Mouse (Mus musculus) intestine, postnatal 0 days (tissue): ENCODE measurements around the gene F3. TPM values are rescaled to one million over a fixed set of nuclear protein-coding genes. Genes with fewer than 3 reads are reported as not detected.

Source experiments
- ATAC-seq: fragments of 200-750 bp; cut with Nextera tagmentation; 2 replicates; pipeline ENCODE4 v1.8.0; 2017; ENCODE audit warnings: mild to moderate bottlenecking, moderate TSS enrichment, moderate library complexity
- H3K27ac ChIP-seq: fragments of 300-500 bp; sonication (generic); 2 replicates; pipeline ENCODE4 v1.5.1; 2014; ENCODE audit warnings: mild to moderate bottlenecking, low read depth, low read length, moderate library complexity
- H3K27me3 ChIP-seq: fragments of 300-500 bp; sonication (generic); replicated peaks from 2 replicates; pipeline ENCODE4 v1.6.1; 2014; ENCODE audit warnings: low read length, mixed read lengths; ENCODE audit not compliant: control insufficient read depth, insufficient read depth
- H3K36me3 ChIP-seq: fragments of 300-500 bp; sonication (generic); 2 replicates; pipeline ENCODE4 v1.6.1; 2014; ENCODE audit warnings: mild to moderate bottlenecking, moderate library complexity; ENCODE audit not compliant: control insufficient read depth, insufficient read depth
- H3K4me1 ChIP-seq: fragments of 300-500 bp; sonication (generic); replicated peaks from 2 replicates; pipeline ENCODE4 v1.6.1; 2014; ENCODE audit warnings: antibody characterized with exemption, low read length, mixed read lengths; ENCODE audit not compliant: control insufficient read depth, insufficient read depth
- H3K4me2 ChIP-seq: fragments of 300-500 bp; sonication (generic); replicated peaks from 2 replicates; pipeline ENCODE4 v1.6.1; 2014; ENCODE audit warnings: low read depth, mild to moderate bottlenecking, moderate library complexity
- H3K4me3 ChIP-seq: fragments of 300-500 bp; sonication (generic); 2 replicates; pipeline ENCODE4 v1.5.1; 2014; ENCODE audit warnings: low read depth, low read length
- H3K9ac ChIP-seq: fragments of 300-500 bp; sonication (generic); 2 replicates; pipeline ENCODE4 v1.6.1; 2014; ENCODE audit warnings: mild to moderate bottlenecking, low read depth, low read length
- H3K9me3 ChIP-seq: fragments of 300-500 bp; sonication (generic); 2 replicates; pipeline ENCODE4 v1.6.1; 2016; ENCODE audit warnings: mixed run types; ENCODE audit not compliant: control insufficient read depth
- CTCF ChIP-seq: sonication (generic); IDR thresholded peaks from 2 replicates; pipeline ENCODE4 v1.5.1; 2016; ENCODE audit warnings: low read depth, mild to moderate bottlenecking, control low read depth, antibody characterized with exemption, moderate library complexity
- WGBS: fragments of 180-500 bp; shearing (Covaris S2); extraction: QIAGEN DNeasy Blood & Tissue Kit; methylation state at CpG from one replicate; pipeline ENCODE4 v1.1.7; 2014; 5-methylcytosine and 5-hydroxymethylcytosine counted together
- polyA plus RNA-seq: library from polyadenylated mRNA; unstranded; fragments of >200 nt; fragmentation: Nextera tagmentation; extraction: Ambion mirVana; gene quantifications from 2 replicates; pipeline ENCODE4 v1.2.1, GENCODE M21; 2015

The F3 gene
- polyA plus RNA-seq, 1 experiment from 2014 or later, result 20.3 TPM

GRCm38 (mm10) chr3:121716480-121716879 is 6.9 kb upstream of the F3 start:
- Histone ChIP-seq H3K4me2 (no peak overlapping the region), H3K9me3 (no peaks in the 10 kb centered on the region), H3K27ac (no peak overlapping the region), H3K4me1 (0 out of 2 replicates have a peak, but pooled peaks cover 8% of the 10 kb centered on the region), H3K27me3 (peaks cover 34% of the 10 kb centered on the region; the same call in 1 of the 2 replicates), H3K4me3 (no peak overlapping the region), H3K9ac (no peak overlapping the region), H3K36me3 (no peaks in the 10 kb centered on the region)
- no peak for TF ChIP-seq CTCF
- 82% methylated on average over 5 of the region's 5 CpGs for WGBS
- no peak for ATAC-seq

- no peaks in the 10 kb centered on the region for H3K36me3 ChIP-seq
- ATAC-seq, result no peak
- H3K9me3 ChIP-seq, result no peaks in the 10 kb centered on the region
- TF ChIP-seq CTCF, result no peak
- H3K27me3 ChIP-seq, result peaks cover 27% of the 10 kb centered on the region; the same call in 1 of the 2 replicates
- no peak overlapping the region for H3K4me2 ChIP-seq
- peaks cover 14% of the 10 kb centered on the region for H3K4me1 ChIP-seq
- H3K4me3 ChIP-seq, result no peak overlapping the region
- H3K27ac ChIP-seq, result no peak overlapping the region
- 77% methylated on average over 8 of the region's 8 CpGs for WGBS
- no peak overlapping the region for H3K9ac ChIP-seq
Observed at GRCm38 (mm10) chr3:121718679-121719078, 4.7 kb upstream of the F3 start.

- no peak for ATAC-seq
- Histone ChIP-seq H3K4me3 (no peak overlapping the region), H3K36me3 (no peaks in the 10 kb centered on the region), H3K4me2 (no peak overlapping the region), H3K27ac (no peak overlapping the region), H3K9me3 (no peaks in the 10 kb centered on the region), H3K27me3 (peaks cover 27% of the 10 kb centered on the region; the same call in 1 of the 2 replicates), H3K9ac (no peak overlapping the region), H3K4me1 (peaks cover 11% of the 10 kb centered on the region)
- no peak for TF ChIP-seq CTCF
- WGBS, result 74% methylated on average over 3 of the region's 3 CpGs
Observed at GRCm38 (mm10) chr3:121719701-121720100, 3.6 kb upstream of the F3 start.

GRCm38 (mm10) chr3:121720801-121721690 is 2.3 kb upstream of the F3 start:
- TF ChIP-seq CTCF, result no peak
- Histone ChIP-seq H3K27ac (no peak overlapping the region), H3K4me1 (peaks cover 6% of the 10 kb centered on the region), H3K36me3 (no peaks in the 10 kb centered on the region), H3K4me3 (peak overlapping the region; percentile 18), H3K27me3 (peaks cover 23% of the 10 kb centered on the region; the same call in 1 of the 2 replicates), H3K9me3 (no peaks in the 10 kb centered on the region), H3K9ac (no peak overlapping the region), H3K4me2 (peak overlapping the region; percentile 59)
- ATAC-seq, result 0 out of 2 replicates have a peak, but pooled peaks have one; percentile 27
- WGBS, result 28% methylated on average over 14 of the region's 14 CpGs

GRCm38 (mm10) chr3:121721691-121722070 is 1.7 kb upstream of the F3 start:
- Histone ChIP-seq H3K9ac (no peak overlapping the region), H3K4me2 (peak overlapping the region; percentile 59), H3K4me1 (peaks cover 6% of the 10 kb centered on the region), H3K4me3 (no peak overlapping the region), H3K27me3 (peaks cover 22% of the 10 kb centered on the region; the same call in 1 of the 2 replicates), H3K36me3 (no peaks in the 10 kb centered on the region; the same call in 1 of the 2 replicates), H3K27ac (no peak overlapping the region), H3K9me3 (no peaks in the 10 kb centered on the region)
- no peak for ATAC-seq
- no peak for TF ChIP-seq CTCF
- 65% methylated on average over 7 of the region's 7 CpGs for WGBS

GRCm38 (mm10) chr3:121723968-121724524 is 709 bp downstream of the F3 start:
- no peak for TF ChIP-seq CTCF
- 0 out of 2 replicates have a peak, but pooled peaks have one; percentile 12 for ATAC-seq

More at GRCm38 (mm10) chr3:121723968-121724524, 709 bp downstream of the F3 start:
- Histone ChIP-seq H3K9me3 (no peaks in the 10 kb centered on the region), H3K4me1 (peaks cover 6% of the 10 kb centered on the region), H3K36me3 (no peaks in the 10 kb centered on the region; the same call in 1 of the 2 replicates), H3K27ac (no peak overlapping the region; the same call in 1 of the 2 replicates), H3K4me2 (peak overlapping the region; percentile 95), H3K4me3 (peak overlapping the region; percentile 63), H3K27me3 (peaks cover 15% of the 10 kb centered on the region; the same call in 1 of the 2 replicates), H3K9ac (peak overlapping the region; percentile 65)
- 4% methylated on average over 20 of the region's 20 CpGs for WGBS
